8 mouse cellular contexts compared by ENCODE assay signal in the genomic region with DNA sequence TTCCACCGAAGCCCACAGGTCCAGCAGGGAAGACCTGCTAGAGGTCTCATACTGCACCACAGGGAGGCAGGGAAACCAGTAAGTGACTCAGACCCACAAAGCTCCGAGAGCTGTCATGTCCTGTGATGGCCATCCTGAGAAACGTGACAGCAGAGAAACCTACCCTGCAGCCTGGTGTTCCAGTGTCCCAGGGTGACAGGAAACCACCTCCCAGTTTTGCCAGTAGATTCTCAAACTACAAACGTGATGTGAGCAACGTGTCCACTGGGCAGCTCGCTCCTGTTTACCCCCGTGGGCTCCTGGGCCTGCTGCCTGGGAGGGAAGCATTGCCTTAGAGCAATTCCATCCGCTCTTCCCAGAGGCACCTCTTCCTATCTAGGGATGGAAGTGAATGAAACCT. TPM values are rescaled to one million over a fixed set of nuclear protein-coding genes. Genes with fewer than 3 reads are reported as not detected.
DNase-seq lines count a peak whose midpoint lies in the region; ATAC-seq lines count a peak whose summit lies in the region.

No protein-coding gene starts in this region.

- peak overlapping the region; percentile 93; the same call in 1 of the 2 replicates for H3K27ac ChIP-seq in embryonic facial prominence, embryonic 15.5 days (replicated peaks)
- H3K27ac ChIP-seq in hindbrain, embryonic 13.5 days, result peak overlapping the region; percentile 95
- peak overlapping the region; percentile 94 for H3K27ac ChIP-seq in lung, embryonic 15.5 days
- H3K27ac ChIP-seq in stomach, embryonic 16.5 days (ENCODE audit: low read length), result peak overlapping the region; percentile 98

- 0 out of 2 replicates have a peak, but pooled peaks cover 6% of the 10 kb centered on the region for H3K36me3 ChIP-seq in embryonic facial prominence, embryonic 15.5 days
- H3K36me3 ChIP-seq in hindbrain, embryonic 13.5 days, result peaks cover 6% of the 10 kb centered on the region
- H3K36me3 ChIP-seq in lung, embryonic 15.5 days, result 0 out of 2 replicates have a peak, but pooled peaks cover 2% of the 10 kb centered on the region
- H3K36me3 ChIP-seq in stomach, embryonic 16.5 days (ENCODE audit: control insufficient read depth, insufficient read depth, low read length), result 0 out of 2 replicates have a peak, but pooled peaks cover 3% of the 10 kb centered on the region

- H3K4me2 ChIP-seq in embryonic facial prominence, embryonic 15.5 days (replicated peaks), result peak overlapping the region; percentile 94
- H3K4me2 ChIP-seq in hindbrain, embryonic 13.5 days, result peak overlapping the region; percentile 82
- H3K4me2 ChIP-seq in lung, embryonic 15.5 days, result peak overlapping the region; percentile 87
- H3K4me2 ChIP-seq in stomach, embryonic 16.5 days (ENCODE audit: low read depth, low read length), result peak overlapping the region; percentile 98

- H3K9me3 ChIP-seq in embryonic facial prominence, embryonic 15.5 days (replicated peaks), result no peaks in the 10 kb centered on the region
- H3K9me3 ChIP-seq in hindbrain, embryonic 13.5 days, result no peaks in the 10 kb centered on the region
- H3K9me3 ChIP-seq in lung, embryonic 15.5 days, result no peaks in the 10 kb centered on the region
- no peaks in the 10 kb centered on the region for H3K9me3 ChIP-seq in stomach, embryonic 16.5 days (replicated peaks; ENCODE audit: control insufficient read depth, low read length)

- no peak for ATAC-seq in embryonic facial prominence, embryonic 15.5 days (ENCODE audit: insufficient number of reproducible peaks, low FRiP score, low TSS enrichment, low read depth)
- ATAC-seq in hindbrain, embryonic 13.5 days (ENCODE audit: low FRiP score), result peak; percentile 11
- ATAC-seq in lung, embryonic 15.5 days (ENCODE audit: borderline replicate concordance, extremely low read depth, low FRiP score, low TSS enrichment), result no peak
- no peak for ATAC-seq in stomach, embryonic 16.5 days (ENCODE audit: insufficient read depth, low FRiP score)
- ATAC-seq in monocyte, adult 5-6 weeks (replicated peaks; ENCODE audit: insufficient number of reproducible peaks, low FRiP score, low TSS enrichment, poor library complexity, severe bottlenecking), result no peak

- 4% methylated on average over 8 of the region's 8 CpGs for WGBS in embryonic facial prominence, embryonic 15.5 days
- WGBS in hindbrain, embryonic 13.5 days, result 6% methylated on average over 8 of the region's 8 CpGs
- WGBS in lung, embryonic 15.5 days, result 3% methylated on average over 8 of the region's 8 CpGs
- WGBS in stomach, embryonic 16.5 days, result 7% methylated on average over 8 of the region's 8 CpGs

- no peaks in the 10 kb centered on the region for H3K27me3 ChIP-seq in embryonic facial prominence, embryonic 15.5 days
- peaks cover 19% of the 10 kb centered on the region for H3K27me3 ChIP-seq in hindbrain, embryonic 13.5 days
- peaks cover 8% of the 10 kb centered on the region; the same call in 1 of the 2 replicates for H3K27me3 ChIP-seq in lung, embryonic 15.5 days
- H3K27me3 ChIP-seq in stomach, embryonic 16.5 days (ENCODE audit: control insufficient read depth, insufficient read depth, low read length), result no peaks in the 10 kb centered on the region

- H3K4me3 ChIP-seq in embryonic facial prominence, embryonic 15.5 days (replicated peaks), result peak overlapping the region; percentile 66
- peak overlapping the region; percentile 69 for H3K4me3 ChIP-seq in hindbrain, embryonic 13.5 days
- peak overlapping the region; percentile 75 for H3K4me3 ChIP-seq in lung, embryonic 15.5 days
- peak overlapping the region; percentile 72 for H3K4me3 ChIP-seq in stomach, embryonic 16.5 days (replicated peaks; ENCODE audit: low read length)

- peak; percentile 31 for DNase-seq in cerebellum, adult 9-10 months
- DNase-seq in cerebellum, postnatal 36 days, result no peak
- peak; percentile 49 for DNase-seq in 3T3-L1 (ENCODE audit: low read depth, low spot score)

- peaks cover 34% of the 10 kb centered on the region for H3K4me1 ChIP-seq in embryonic facial prominence, embryonic 15.5 days
- peaks cover 65% of the 10 kb centered on the region for H3K4me1 ChIP-seq in hindbrain, embryonic 13.5 days (replicated peaks)
- H3K4me1 ChIP-seq in lung, embryonic 15.5 days, result peaks cover 49% of the 10 kb centered on the region
- peaks cover 16% of the 10 kb centered on the region for H3K4me1 ChIP-seq in stomach, embryonic 16.5 days (ENCODE audit: control insufficient read depth, insufficient read depth, low read length)

- peak overlapping the region; percentile 41 for H3K9ac ChIP-seq in embryonic facial prominence, embryonic 15.5 days
- peak overlapping the region; percentile 86 for H3K9ac ChIP-seq in hindbrain, embryonic 13.5 days
- peak overlapping the region; percentile 71 for H3K9ac ChIP-seq in lung, embryonic 15.5 days
- peak overlapping the region; percentile 86 for H3K9ac ChIP-seq in stomach, embryonic 16.5 days (ENCODE audit: low read length)

RNA-seq across cellular contexts. Expression of gene Pfkfb3, which starts 53.2 kb away (rescaled TPM):
- 13.9 and 16.6 TPM in 2 replicates for polyA plus RNA-seq in embryonic facial prominence, embryonic 15.5 days (2015; fragmentation: Nextera tagmentation; extraction: Ambion mirVana)
- 27.3 and 27.5 TPM in 2 replicates for polyA plus RNA-seq in hindbrain, embryonic 13.5 days (2015; fragmentation: Nextera tagmentation; extraction: Ambion mirVana)
- polyA plus RNA-seq in lung, embryonic 15.5 days (2015; fragmentation: Nextera tagmentation; extraction: Ambion mirVana), result 22.0 and 25.4 TPM in 2 replicates
- 16.1 and 20.6 TPM in 2 replicates for polyA plus RNA-seq in stomach, embryonic 16.5 days (2015; fragmentation: Nextera tagmentation; extraction: Ambion mirVana)
- 32.5 to 53.2 TPM (median 36.8 TPM) in 3 replicates for total RNA-seq in monocyte, adult 5-6 weeks (2017)

Comparison
In these comparisons a context has a peak if more than half of its experiments do, and no peak if none do; other contexts are left out.
1. DNase-seq: peak in cerebellum, adult 9-10 months (single experiment) and 3T3-L1 (single experiment); none in cerebellum, postnatal 36 days (0 of 2).
2. Peak in every context shown above with its lines, with median percentiles within 50 percentile points of each other: H3K27ac ChIP-seq, H3K4me2 ChIP-seq, H3K4me3 ChIP-seq and H3K9ac ChIP-seq.